Mouse (Mus musculus) layer of hippocampus, postnatal 10 days (tissue): ENCODE results near the gene Eif2b4. TPM values are rescaled to one million over a fixed set of nuclear protein-coding genes. Genes with fewer than 3 reads are reported as not detected.

Experiments used
- DNase-seq, 2 experiments: peaks; one replicate each; pipeline ENCODE4 v3.0.0; 2021; ENCODE audit warnings: low spot score in 2 of 2
- total RNA-seq, 2 experiments: library from RNA; stranded (reverse); gene quantifications; 2 replicates each; pipeline ENCODE4 v1.2.3; 2021

The Eif2b4 gene
- total RNA-seq, 2 experiments from 2014 or later, result 53.0 to 62.7 TPM

DNA sequence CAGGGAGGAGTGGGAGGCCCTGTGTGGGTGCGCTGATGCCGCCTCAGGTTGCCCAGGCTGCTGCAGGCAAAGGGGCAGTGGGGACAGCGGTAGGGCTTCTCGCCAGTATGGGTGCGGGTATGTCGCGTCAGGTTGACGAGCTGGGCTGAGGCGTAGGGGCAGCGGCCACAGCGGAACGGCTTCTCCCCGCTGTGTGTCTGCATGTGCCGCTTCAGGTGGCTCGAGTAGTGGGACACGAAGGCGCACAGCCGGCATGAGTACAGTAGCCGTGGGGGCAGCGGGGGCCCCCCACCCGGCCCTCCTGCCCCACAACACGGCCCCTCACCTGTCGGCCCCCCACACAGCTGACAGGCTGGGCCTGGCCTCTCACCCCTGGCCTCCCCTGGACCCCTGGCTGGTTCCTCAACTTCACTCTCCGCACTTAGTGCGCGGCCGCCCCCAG is 7.1 kb upstream of the Eif2b4 start:
- peak; percentile 31 to 41 for DNase-seq

DNA sequence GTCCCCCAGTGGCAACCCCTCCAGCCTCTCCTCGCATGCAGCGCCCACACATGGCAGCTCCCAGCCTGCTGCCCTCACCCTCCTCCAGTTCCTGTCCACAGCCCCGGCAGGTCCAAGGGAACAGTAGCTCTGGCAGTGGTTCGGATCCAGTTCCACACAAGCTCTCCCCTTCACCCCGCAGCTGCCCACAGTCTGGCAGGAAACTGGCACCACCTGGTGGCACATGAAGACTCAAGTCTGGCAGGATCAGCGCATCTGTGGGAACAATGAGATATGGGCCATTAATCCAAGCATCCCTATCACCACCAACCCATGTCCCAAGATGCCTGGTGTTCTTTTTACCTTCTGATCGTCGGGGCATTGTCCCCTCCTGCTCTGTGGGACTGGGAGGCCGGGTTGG is 6.7 kb upstream of the Eif2b4 start:
- DNase-seq, result peak; percentile 40 to 52

DNA sequence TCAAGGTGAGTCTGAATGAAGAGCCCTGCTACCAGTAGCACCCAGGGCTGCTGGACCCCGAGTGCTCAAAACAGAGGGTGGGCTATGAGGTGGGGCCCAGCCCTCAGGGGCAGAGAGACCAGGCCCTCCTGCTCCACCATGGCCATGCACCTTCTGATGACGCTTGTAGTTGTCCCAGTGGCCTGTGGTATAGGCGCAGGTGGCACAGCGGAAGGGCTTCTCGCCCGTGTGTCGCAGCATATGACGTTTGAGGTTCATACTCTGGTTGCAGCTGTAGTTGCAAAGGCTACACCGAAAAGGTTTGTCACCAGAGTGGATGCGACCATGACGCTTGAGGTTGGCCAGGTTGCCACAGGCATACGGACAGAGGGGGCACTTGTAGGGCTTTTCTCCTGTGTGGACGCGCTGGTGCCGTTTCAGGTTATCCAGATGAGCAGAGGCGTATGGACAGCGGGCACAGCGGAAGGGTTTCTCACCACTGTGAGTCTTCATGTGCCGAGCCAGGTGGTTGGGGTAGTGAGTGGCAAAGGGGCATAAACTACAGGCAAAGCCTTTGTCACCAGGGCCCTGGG is 6.2 kb upstream of the Eif2b4 start:
- DNase-seq, result no peak

DNA sequence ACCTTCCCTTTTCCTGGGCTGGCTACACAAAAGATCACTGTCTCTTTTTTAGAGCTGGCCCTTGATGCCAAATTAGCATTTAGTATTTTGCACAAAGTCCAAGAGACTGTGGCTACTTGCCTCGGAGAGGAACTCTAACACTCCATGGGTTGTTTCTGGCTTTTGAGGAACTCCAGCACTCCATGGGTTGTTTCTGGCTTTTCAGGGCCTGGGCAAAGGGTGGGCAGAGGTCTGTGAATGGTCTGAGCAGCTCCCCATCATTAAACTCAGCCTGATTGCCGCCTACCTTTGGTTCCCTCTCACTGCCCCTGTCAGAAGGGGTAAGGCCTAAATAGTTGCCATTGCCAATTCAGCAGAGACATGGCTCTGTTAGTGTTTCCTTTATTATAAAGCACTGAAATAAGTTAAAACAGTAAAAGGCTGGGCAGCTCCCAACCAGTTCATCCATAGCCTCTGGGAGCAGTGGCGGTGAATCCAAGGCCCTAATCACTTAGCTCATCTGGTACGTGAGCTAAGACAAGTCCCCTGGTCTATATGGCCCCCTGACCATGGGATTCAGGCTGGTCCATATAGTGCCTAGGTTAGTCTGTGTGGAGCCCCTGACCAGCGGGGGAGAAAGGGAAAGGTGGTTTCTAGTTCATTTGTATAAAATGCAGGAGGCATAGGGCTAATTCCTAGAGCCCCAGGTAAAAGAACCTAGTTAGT is 5.5 kb upstream of the Eif2b4 start:
- DNase-seq, result no peak

DNA sequence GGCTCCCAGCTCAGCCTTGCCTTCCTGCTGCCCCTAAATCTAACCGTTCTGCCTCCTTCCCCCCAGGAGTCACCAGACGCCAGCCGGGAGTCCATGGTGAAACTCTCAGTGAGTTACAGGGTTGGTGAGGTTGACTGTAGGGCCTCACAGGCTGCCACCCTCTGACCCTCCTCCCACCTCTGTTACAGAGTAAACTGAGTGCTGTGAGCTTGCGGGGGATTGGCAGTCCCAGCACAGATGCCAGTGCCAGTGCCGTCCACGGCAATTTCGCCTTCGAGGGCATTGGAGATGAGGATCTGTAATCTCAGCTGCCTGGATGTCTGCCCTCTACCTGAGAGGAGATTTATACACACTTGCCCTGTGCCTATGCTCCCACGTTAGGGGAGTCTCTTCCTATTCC is 4.9 kb upstream of the Eif2b4 start:
- no peak for DNase-seq

DNA sequence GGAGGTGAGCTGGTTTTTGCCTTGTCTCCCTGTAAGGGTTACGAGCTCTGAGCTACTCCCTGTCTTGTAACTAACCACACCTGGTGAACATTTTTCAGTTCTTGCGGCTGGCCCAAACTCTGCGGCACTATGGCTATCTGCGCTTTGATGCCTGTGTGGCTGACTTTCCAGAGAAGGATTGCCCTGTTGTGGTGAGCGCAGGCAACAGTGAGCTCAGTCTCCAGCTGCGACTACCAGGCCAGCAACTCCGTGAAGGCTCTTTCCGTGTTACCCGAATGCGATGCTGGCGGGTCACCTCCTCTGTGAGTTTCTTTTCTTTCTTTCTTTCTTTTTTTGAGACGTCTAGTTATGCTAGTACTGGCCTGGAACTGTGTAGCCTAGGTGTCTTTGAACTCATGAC is 3.8 kb upstream of the Eif2b4 start:
- no peak for DNase-seq

DNA sequence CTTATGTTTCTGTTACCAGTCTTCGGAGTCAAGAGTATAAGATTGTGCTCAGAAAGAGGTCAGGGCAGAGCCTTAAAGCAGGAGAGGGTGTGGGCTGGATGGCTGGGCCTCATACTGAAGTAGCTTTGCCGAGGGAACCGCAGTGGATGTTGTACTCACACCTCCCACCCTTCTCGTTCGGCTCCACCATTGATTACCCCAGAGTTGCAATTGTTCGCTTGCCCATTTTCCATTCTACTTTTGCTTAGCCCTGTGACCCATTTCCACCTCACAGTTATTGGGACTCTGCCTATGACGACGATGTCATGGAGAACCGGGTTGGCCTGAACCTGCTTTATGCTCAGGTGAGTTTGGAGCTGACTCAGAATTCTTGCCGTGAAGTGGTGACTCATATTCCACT is 3.0 kb upstream of the Eif2b4 start:
- no peak for DNase-seq

DNA sequence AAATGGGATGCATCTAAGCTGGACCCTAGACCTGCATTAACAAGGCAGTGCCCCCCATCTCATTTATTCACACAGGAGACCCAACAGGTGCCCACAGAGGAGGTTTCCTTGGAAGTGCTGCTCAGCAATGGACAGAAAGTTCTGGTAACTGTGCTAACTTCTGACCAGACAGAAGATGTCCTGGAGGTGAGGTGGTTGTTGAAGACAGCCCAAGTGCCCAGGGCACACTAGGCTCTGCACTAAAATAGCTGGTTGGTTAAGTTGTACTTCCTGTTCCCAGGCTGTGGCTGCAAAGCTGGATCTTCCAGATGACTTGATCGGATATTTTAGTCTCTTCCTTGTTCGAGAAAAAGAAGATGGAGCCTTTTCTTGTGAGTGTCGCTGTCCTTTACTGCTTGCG is 2.4 kb upstream of the Eif2b4 start:
- no peak for DNase-seq

DNA sequence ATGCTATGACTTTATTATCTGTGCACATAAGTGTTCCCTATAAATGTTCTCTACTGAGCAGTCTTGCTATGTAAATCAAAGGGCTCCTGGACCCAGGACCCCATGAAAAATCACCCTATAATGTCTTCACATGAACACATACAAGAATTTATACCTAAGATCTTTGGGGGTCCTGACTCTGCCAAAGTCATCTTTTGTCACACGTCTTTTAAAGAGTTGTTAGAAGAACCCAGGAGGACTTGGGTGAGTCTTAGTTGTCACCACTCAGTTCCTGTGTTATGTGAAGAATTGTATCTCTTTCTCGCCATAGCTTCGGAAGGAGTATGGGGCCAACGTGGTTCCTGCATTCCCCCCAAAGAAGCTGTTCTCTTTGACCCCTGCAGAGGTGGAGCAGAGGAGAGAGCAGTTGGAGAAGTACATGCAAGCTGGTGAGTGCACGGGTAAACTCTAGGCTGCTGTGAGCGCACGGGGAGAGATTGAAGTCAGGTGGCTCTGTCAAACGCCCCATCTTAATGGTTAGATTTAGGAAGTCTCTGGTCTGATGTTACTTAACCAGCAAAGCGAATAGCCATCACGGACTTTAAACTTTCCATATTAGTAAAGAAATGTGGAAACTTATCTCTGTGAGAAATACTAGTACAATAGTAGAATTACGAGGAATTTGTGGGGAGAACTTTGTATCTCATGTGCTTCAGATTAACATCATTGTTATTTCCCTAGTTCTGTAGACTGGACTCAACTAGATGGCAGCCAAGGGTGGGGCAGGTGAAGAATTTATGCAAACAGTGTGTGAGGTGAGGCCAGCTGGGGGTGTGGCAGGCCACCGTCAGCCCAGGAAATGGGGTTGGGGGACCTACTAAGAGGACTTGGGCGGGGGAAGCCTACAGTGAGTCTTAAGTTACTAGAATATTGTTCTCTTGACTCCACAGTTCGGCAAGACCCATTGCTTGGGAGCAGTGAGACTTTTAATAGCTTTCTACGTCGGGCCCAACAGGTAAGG is 1.6 kb upstream of the Eif2b4 start:
- no peak for DNase-seq

DNA sequence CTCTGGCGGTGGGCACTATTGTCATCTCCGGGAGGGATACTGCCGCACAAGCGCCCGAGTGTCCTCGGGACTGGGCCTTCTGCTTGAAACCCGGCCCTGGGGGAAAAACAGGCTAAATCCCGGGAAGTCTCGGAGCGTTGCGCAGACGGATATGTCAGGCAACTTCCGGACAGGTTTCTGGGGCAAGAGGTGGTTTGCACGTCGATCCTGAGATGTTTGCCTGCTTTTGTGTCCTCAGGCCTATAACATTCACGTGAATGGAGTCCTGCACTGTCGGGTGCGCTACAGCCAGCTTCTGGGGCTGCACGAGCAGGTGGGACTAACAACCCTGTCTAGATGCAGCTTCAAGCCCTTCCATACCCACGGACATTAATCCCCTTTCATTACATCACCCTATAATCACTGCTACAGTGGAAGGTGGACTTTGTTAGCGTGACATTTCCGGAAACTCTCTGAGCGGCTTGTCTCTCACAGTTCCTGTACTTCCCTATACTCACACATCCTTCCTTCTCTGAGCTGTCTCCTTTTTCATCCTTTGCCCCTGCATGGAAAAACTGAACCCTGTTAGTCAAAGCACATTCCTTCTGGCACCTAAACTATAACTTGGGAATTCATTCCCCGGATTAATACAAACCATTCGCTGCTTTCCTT is 526 bp upstream of the Eif2b4 start:
- DNase-seq, result no peak

DNA sequence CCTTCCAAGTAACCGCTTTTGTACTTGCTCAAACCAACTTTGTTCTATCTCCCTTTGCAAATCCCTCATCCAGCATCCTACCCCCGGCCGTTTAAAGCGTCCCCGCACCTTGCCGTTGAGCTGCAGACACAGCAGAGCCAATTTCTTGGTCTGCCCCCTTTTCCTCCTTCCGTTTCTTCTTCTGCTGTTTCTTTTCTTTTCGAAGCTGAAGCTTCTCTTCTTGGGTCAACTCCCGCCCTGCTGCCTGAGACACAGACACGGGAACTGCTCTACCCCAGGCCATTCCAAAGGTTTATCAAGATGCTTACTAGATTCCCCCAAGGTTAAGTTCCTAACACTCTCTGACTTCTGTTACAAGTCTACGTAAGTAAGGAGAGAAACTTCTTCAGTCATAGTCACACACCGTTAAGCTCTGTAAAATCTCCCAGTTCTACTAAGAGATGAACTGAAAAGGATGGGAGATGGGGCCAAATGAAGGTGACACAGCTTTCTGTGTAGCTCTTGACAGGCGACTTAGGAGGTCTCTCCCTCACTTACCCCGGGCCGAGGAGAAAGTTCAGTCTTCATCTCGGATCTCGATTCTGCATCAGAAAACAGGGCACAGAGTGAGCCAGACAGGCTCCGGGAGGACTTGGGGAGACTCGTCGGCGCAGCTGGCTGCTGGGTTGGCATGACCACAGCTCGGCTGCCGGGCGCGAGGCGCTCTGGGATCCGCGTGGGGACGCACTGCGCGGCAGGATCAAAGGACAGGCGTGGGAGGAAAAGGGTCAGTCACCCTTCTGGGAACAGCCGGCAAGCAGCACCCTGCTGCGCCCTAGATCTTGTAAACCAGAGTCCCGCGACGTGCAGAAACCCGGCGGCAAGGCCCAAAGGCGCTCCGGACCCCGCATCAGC is 938 bp downstream of the Eif2b4 start:
- no peak for DNase-seq

DNA sequence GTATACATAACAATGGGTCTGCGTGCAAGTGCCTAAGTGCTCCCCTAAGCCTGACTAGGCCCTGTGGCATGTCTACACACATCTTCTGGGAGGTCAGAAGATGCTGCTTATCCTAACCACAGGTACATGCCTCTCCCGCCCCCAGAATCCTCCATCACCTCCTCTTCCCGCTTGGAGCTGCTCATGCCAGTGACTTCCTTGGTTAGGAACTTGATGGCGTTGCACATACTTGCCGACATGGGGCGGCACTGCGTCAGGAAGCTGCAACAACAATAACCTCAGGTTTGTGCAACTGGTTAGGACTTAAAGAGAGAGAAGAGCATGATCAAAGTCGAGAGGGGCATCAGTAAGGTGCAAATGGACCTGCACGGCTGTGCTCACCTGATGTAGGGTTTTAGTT is 3.0 kb downstream of the Eif2b4 start:
- DNase-seq, result no peak

DNA sequence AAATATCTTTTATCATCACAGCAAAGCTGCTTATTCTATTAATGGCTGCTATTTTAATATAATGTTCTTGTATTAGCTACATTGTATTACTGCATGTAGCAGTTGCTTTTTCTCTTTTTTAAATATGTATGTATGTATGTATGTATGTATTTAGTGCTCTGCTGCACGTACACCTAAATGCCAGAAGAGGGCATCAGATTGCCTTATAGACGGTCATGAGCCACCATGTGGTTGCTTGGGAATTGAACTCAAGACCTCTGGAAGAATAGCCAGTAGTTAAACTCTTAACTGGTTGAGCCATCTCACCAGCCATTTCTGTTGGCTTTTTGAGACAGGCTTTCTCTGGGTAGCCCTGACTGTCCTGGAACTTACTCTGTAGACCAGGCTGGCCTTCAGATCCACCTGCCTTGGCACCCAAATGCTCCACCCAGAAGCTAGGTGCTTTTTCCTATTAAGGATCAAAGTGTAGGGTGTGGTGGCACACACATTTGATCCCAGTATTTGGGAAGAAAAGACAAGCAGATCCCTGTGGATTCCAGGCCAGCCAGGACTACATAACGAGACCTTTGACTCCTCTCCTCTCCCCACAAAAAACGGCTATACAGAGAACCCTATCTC is 4.9 kb downstream of the Eif2b4 start:
- no peak for DNase-seq

DNA sequence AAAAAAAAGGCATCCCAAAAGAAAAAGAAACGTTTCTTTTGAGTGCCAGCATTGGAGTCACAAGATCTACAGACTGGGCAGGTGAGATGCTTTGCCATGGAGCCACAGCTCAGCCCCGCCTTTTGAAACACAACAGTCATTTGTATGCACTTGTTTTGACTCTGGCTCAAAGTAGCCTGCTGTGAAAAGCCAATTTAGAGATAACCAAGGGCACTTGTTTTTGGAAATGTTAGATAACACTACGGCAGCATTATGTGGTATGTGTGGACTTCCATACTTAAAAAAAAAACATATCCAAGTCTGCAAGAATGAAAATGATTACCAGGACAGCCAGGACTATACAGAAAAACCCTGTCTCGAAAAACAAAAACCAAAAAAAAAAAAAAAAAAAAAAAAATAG is 9.6 kb downstream of the Eif2b4 start:
- DNase-seq, result no peak

DNA sequence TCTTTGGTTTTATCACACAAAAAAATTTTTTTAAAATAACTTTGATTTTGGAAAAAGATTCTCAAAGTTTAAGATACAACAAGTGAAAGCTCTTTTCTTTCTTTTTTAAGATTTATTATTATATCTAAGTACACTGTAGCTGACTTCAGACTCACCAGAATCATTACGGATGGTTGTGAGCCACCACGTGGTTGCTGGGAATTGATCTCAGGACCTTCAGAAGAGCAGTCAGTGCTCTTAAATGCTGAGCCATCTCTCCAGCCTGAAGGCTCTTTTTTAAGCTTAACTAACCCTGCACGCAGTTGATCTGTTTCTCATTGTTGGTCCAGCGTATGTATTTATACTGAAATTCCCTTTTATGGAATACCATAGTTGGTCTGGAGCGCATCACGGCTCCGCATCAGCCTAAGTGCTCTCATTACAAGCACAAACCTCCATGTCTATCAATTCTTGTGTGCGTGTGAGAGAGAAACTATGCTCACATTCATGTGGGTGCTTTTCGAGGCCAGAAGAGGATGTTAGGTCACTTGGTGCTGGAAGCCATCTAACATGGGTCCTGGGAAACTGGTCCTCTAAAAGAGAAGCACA is 12.0 kb downstream of the Eif2b4 start:
- no peak for DNase-seq

DNA sequence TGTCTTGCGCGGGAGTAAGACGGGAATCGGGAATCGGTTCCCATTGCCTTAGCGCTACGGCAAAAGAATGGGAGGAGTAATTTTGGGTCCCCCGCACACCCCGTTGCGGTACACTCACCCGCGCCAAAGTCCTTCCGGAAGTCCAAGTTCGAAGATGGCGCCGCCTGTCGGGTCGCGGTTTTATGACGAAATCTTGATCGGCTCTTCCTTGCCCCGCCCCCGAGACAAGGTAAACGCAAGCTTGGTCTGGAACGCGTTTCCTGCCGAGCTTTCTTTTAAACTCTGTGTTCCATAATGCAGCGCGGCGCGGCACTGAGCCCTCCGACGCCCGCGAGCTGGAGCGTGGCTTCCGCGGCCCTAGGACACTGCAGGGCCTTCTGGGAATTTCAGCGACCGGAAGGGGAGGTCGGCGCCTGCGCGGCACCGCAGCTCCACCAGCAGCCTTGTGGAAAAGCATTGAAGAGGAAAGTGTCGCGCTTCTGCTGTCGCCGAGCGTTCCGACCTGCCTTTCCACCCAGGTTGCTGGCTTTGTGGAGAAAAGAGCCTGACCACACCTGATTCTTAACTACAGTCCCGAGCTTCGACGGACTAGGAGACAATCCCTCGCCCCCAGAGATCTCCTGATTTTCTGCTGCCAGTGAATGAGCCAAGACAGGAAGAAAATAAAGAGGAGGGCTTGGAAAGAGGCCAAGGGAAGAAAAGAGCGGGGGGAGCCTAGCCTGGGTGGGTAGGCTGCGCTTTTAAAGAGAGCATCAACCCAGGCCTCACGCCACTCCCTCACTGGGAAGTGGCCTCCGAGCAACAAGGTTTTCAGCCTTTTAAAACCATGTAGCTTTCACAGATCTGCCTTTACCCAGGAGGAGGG is 13.2 kb downstream of the Eif2b4 start, which contains the start of the genes Gm29609 and Gtf3c2:
Gm29609 (minus strand) TSS at position 146 of the 865 bp plus-strand sequence.
Gtf3c2 (minus strand) TSS at position 379 of the 865 bp plus-strand sequence.
- peak; percentile 97 for DNase-seq

DNA sequence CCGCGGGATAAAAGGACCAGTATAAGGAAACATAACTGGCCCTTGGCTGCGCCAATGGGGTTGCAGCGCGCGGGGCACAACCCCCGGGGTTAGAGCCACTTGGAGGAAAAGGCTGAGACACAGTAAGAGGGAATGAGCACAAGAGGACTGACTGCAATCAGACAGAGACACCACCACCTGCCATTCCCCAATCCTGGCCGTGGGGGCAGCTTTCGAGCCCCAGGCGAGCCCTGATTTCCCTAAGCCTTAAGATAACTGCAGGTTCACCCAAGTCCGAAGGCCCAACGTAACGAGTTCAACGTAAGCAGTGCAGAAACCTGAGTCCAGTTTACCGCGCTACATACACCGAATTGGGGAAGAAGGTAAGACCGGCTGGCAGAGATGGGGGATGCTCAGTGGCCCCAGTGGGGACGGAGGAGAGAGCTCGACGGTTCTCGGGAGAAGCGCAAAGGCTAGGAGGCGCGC is 13.9 kb downstream of the Eif2b4 start:
- DNase-seq, result no peak

DNA sequence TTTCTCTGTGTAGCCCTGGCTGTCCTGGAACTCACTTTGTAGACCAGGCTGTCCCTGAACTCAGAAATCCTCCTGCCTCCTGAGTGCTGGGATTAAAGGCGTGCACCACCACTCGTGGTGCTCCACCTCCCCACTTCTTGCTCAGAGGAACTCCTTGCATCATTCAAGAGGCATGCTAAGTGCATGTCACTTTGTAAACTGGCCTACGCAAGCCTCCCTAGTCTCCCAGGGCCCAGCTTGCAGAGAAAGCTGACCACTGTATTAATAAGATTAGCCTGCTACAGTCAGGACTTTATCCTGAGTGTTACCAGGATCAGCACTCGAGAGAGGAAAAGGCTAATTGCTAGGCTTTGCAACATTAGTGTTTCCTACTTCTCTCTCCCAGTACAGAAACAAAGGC is 24.6 kb downstream of the Eif2b4 start:
- DNase-seq, result no peak
